Mouse (Mus musculus): ENCODE measurements around the gene Gm21244.
"Not testable (repeated sequence)": the region's sequence is repeated elsewhere in the genome, so short reads cannot be mapped to it uniquely, and the experiment has no call there.

Gm21244 gene

DNA sequence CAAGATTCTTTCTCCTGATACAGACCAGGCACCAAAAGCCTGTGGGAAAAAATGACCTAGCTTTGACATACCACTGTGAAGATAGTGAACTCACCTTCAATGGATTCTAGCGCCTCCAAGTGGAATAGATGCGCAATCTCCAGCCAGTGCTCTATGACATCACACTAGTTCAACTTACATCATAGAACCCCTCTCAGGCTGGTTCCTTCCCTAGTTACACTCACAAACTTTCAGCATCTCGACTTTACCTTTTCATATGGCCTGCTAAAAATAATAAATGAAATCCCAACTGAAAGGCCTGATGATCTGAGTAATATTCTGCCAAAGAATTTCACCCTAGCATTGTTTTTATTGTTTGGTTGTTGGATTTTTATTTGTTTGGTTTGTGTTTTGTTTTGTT, at the start of gene Gm21244:
Gene Gm21244, minus strand, starts transcription at position 101 of the 400 bp plus-strand sequence.
- not testable (repeated sequence) for DNase-seq (ENCODE audit: low read depth)

Data from 416B (cell line).